Mouse (Mus musculus): ENCODE data around the gene Tmed10.

DNA sequence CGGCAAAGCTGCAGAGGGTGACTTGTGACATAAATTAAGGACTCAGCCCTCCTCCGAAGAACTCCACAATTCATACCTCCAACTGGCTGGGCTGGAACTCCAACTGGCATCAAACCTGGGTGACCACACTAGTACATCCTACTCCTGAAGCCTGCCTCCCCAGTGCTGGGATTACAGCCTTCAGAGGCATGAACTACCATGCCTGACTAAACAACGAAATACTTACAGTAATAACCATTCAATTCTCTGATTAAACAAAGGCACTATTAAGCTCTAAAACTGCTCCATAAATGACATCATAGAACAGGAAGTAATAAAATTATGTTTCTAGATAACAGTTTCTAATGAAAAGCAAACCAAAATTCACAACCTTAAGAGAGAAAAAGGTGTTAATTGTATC lies 13.5 kb downstream of the Tmed10 start:
- TF ChIP-seq GABPA (IDR thresholded peaks at IDR 0.05; ENCODE audit: insufficient replicate concordance, low read depth, low read length) (no peak), CTCF (conservative IDR thresholded peaks at IDR 0.05 in 1 of 2, IDR thresholded peaks at IDR 0.05 in 1 of 2; ENCODE audit: low read depth in 2 of 2, low read length in 2 of 2) (no peak), HCFC1 (IDR thresholded peaks at IDR 0.05; ENCODE audit: low read depth, low read length) (no peak), ELF1 (IDR thresholded peaks at IDR 0.05; ENCODE audit: low read depth, low read length) (no peak), POLR2AphosphoS2 (IDR thresholded peaks at IDR 0.05; ENCODE audit: low read depth, low read length) (no peak), POLR2A (IDR thresholded peaks at IDR 0.05; ENCODE audit: low read depth, low read length) (no peak), JUN (IDR thresholded peaks at IDR 0.05; ENCODE audit: insufficient read depth, low read depth, low read length) (no peak), CHD2 (IDR thresholded peaks at IDR 0.05; ENCODE audit: low read length) (no peak)

All from CH12.LX (cell line).